ENCODE assay signal across 10 mouse cellular contexts in genomic region chr5:142896192-142896591, GRCm38 (mm10). TPM values are rescaled to one million over a fixed set of nuclear protein-coding genes. Genes with fewer than 3 reads are reported as not detected.
DNase-seq lines count a peak whose midpoint lies in the region; ATAC-seq and TF ChIP-seq lines count a peak whose summit lies in the region.
"Had no signal": no experiment of that assay in that cellular context is flagged by ENCODE, and none has a peak within 500 bp of the region (broad histone marks: within the 10 kb centered on the region; RNA-seq: fewer than 3 reads in every experiment).

No protein-coding gene starts in this region.

- H3K4me3 ChIP-seq in forebrain, embryonic 13.5 days: no peak overlapping the region
- no peak overlapping the region for H3K4me3 ChIP-seq in forebrain, embryonic 15.5 days
- no peak overlapping the region for H3K4me3 ChIP-seq in lung, postnatal 0 days (ENCODE audit: low read depth, low read length)
- no peak overlapping the region for H3K4me3 ChIP-seq in hindbrain, embryonic 15.5 days
- no peak overlapping the region for H3K4me3 ChIP-seq in neural tube, embryonic 15.5 days (replicated peaks)

- H3K27me3 ChIP-seq in forebrain, embryonic 13.5 days: no peaks in the 10 kb centered on the region
- no peaks in the 10 kb centered on the region for H3K27me3 ChIP-seq in forebrain, embryonic 15.5 days
- no peaks in the 10 kb centered on the region for H3K27me3 ChIP-seq in lung, postnatal 0 days (replicated peaks; ENCODE audit: insufficient read depth, low read length)
- no peaks in the 10 kb centered on the region for H3K27me3 ChIP-seq in hindbrain, embryonic 15.5 days
- H3K27me3 ChIP-seq in neural tube, embryonic 15.5 days (replicated peaks): no peaks in the 10 kb centered on the region

- no peak for TF ChIP-seq EP300 in lung, postnatal 0 days (IDR thresholded peaks at IDR 0.05)

- peaks cover 22% of the 10 kb centered on the region for H3K36me3 ChIP-seq in forebrain, embryonic 13.5 days (ENCODE audit: poor library complexity, severe bottlenecking)
- peaks cover 20% of the 10 kb centered on the region for H3K36me3 ChIP-seq in forebrain, embryonic 15.5 days
- H3K36me3 ChIP-seq in lung, postnatal 0 days (ENCODE audit: insufficient read depth, low read length): peaks cover 12% of the 10 kb centered on the region; the same call in 1 of the 2 replicates
- H3K36me3 ChIP-seq in hindbrain, embryonic 15.5 days: peaks cover 20% of the 10 kb centered on the region
- H3K36me3 ChIP-seq in neural tube, embryonic 15.5 days: peaks cover 23% of the 10 kb centered on the region

- ATAC-seq in forebrain, embryonic 13.5 days: no peak
- ATAC-seq in forebrain, embryonic 15.5 days (replicated peaks): no peak
- ATAC-seq in lung, postnatal 0 days: no peak
- no peak for ATAC-seq in hindbrain, embryonic 15.5 days (ENCODE audit: low FRiP score, low read depth)
- ATAC-seq in neural tube, embryonic 15.5 days (ENCODE audit: low FRiP score): no peak

- no peak overlapping the region for H3K27ac ChIP-seq in forebrain, embryonic 13.5 days
- H3K27ac ChIP-seq in forebrain, embryonic 15.5 days (replicated peaks): no peak overlapping the region
- no peak overlapping the region for H3K27ac ChIP-seq in lung, postnatal 0 days (ENCODE audit: low read length)
- no peak overlapping the region for H3K27ac ChIP-seq in hindbrain, embryonic 15.5 days (replicated peaks)
- no peak overlapping the region for H3K27ac ChIP-seq in neural tube, embryonic 15.5 days (replicated peaks)

- H3K4me2 ChIP-seq in forebrain, embryonic 13.5 days: peak overlapping the region; percentile 77; the same call in 1 of the 2 replicates
- no peak overlapping the region for H3K4me2 ChIP-seq in forebrain, embryonic 15.5 days (replicated peaks)
- H3K4me2 ChIP-seq in lung, postnatal 0 days (replicated peaks; ENCODE audit: low read depth, low read length): no peak overlapping the region
- H3K4me2 ChIP-seq in hindbrain, embryonic 15.5 days: peak overlapping the region; percentile 92; the same call in 1 of the 2 replicates
- H3K4me2 ChIP-seq in neural tube, embryonic 15.5 days: peak overlapping the region; percentile 72; the same call in 1 of the 2 replicates

- TF ChIP-seq CTCF in lung, postnatal 0 days (IDR thresholded peaks at IDR 0.05): peak; percentile 54

- H3K9me3 ChIP-seq in forebrain, embryonic 13.5 days (replicated peaks): no peaks in the 10 kb centered on the region
- H3K9me3 ChIP-seq in forebrain, embryonic 15.5 days: no peaks in the 10 kb centered on the region
- no peaks in the 10 kb centered on the region for H3K9me3 ChIP-seq in lung, postnatal 0 days (ENCODE audit: low read length)
- no peaks in the 10 kb centered on the region for H3K9me3 ChIP-seq in hindbrain, embryonic 15.5 days
- no peaks in the 10 kb centered on the region for H3K9me3 ChIP-seq in neural tube, embryonic 15.5 days (replicated peaks)

- no peak overlapping the region for H3K9ac ChIP-seq in forebrain, embryonic 13.5 days
- H3K9ac ChIP-seq in forebrain, embryonic 15.5 days (replicated peaks): no peak overlapping the region
- H3K9ac ChIP-seq in lung, postnatal 0 days (replicated peaks; ENCODE audit: low read depth): no peak overlapping the region
- H3K9ac ChIP-seq in hindbrain, embryonic 15.5 days: no peak overlapping the region
- H3K9ac ChIP-seq in neural tube, embryonic 15.5 days (replicated peaks): no peak overlapping the region

- DNase-seq in lung, postnatal 0 days (ENCODE audit: low spot score): peak; percentile 59
- DNase-seq in lung, postnatal 10 days: no peak
- no peak for DNase-seq in adrenal gland, adult (ENCODE audit: inconsistent age in 2 of 2, low spot score in 1 of 2)
- DNase-seq in adrenal gland, postnatal 10 days: no peak
- DNase-seq: cerebellum, postnatal 10 days; kidney, adult 9 months had no signal

- peaks cover 25% of the 10 kb centered on the region for H3K4me1 ChIP-seq in forebrain, embryonic 13.5 days
- H3K4me1 ChIP-seq in forebrain, embryonic 15.5 days: peaks cover 18% of the 10 kb centered on the region
- H3K4me1 ChIP-seq in lung, postnatal 0 days (ENCODE audit: insufficient read depth, low read depth, low read length): peaks cover 7% of the 10 kb centered on the region
- peaks cover 29% of the 10 kb centered on the region for H3K4me1 ChIP-seq in hindbrain, embryonic 15.5 days (replicated peaks)
- H3K4me1 ChIP-seq in neural tube, embryonic 15.5 days: peaks cover 31% of the 10 kb centered on the region

- WGBS in forebrain, embryonic 13.5 days: 87% methylated on average over 10 of the region's 10 CpGs
- WGBS in forebrain, embryonic 15.5 days: 83% methylated on average over 10 of the region's 10 CpGs
- 53% methylated on average over 10 of the region's 10 CpGs for WGBS in lung, postnatal 0 days
- whole genome bisulfite sequencing in hindbrain, embryonic 15.5 days: 80% methylated on average over 10 of the region's 10 CpGs
- 86% methylated on average over 10 of the region's 10 CpGs for WGBS in neural tube, embryonic 15.5 days

RNA-seq across cellular contexts. Expression of gene Fbxl18, which starts 1.0 kb away (rescaled TPM):
- polyA plus RNA-seq in forebrain, embryonic 13.5 days (2015; fragmentation: Nextera tagmentation; extraction: Ambion mirVana): 30.7 and 35.1 TPM in 2 replicates
- polyA plus RNA-seq in forebrain, embryonic 15.5 days (2015; fragmentation: Nextera tagmentation; extraction: Ambion mirVana): 32.6 and 34.2 TPM in 2 replicates
- 6.3 and 7.9 TPM in 2 replicates for polyA plus RNA-seq in lung, postnatal 0 days (2015; fragmentation: Nextera tagmentation; extraction: Ambion mirVana)
- polyA plus RNA-seq in hindbrain, embryonic 15.5 days (2015; fragmentation: Nextera tagmentation; extraction: Ambion mirVana): 30.3 and 33.3 TPM in 2 replicates
- polyA plus RNA-seq in neural tube, embryonic 15.5 days (2015; fragmentation: Nextera tagmentation; extraction: Ambion mirVana): 29.4 TPM in 2 replicates
- total RNA-seq in adrenal gland, postnatal 10 days (2021): 10 to 100 TPM in 1 of 2 experiments, 1 to 10 TPM in 1; 9.4 to 12.7 TPM

RNA-seq across cellular contexts. Expression of gene Actb, which starts 10.4 kb away (rescaled TPM):
- polyA plus RNA-seq in forebrain, embryonic 13.5 days (2015; fragmentation: Nextera tagmentation; extraction: Ambion mirVana): 15,903 and 18,325 TPM in 2 replicates
- 16,767 and 16,970 TPM in 2 replicates for polyA plus RNA-seq in forebrain, embryonic 15.5 days (2015; fragmentation: Nextera tagmentation; extraction: Ambion mirVana)
- 18,716 and 19,008 TPM in 2 replicates for polyA plus RNA-seq in lung, postnatal 0 days (2015; fragmentation: Nextera tagmentation; extraction: Ambion mirVana)
- polyA plus RNA-seq in hindbrain, embryonic 15.5 days (2015; fragmentation: Nextera tagmentation; extraction: Ambion mirVana): 13,458 and 13,965 TPM in 2 replicates
- 12,525 and 12,918 TPM in 2 replicates for polyA plus RNA-seq in neural tube, embryonic 15.5 days (2015; fragmentation: Nextera tagmentation; extraction: Ambion mirVana)
- 1,000 to 10,000 TPM; 2,913 to 2,936 TPM for total RNA-seq in adrenal gland, postnatal 10 days (2021)

Comparison
In these comparisons a context has a peak if more than half of its experiments do, and no peak if none do; other contexts are left out.
1. H3K4me2 ChIP-seq: peak in forebrain, embryonic 13.5 days (single experiment), hindbrain, embryonic 15.5 days (single experiment) and neural tube, embryonic 15.5 days (single experiment); none in forebrain, embryonic 15.5 days (single experiment) and lung, postnatal 0 days (single experiment).